Mouse (Mus musculus): ENCODE measurements around the gene Slc25a51. TPM values are rescaled to one million over a fixed set of nuclear protein-coding genes. Genes with fewer than 3 reads are reported as not detected.

Slc25a51 gene
- polyA plus RNA-seq, 1 experiment = 88.7 TPM

- 94% methylated on average over 8 of the region's 8 CpGs for WGBS
- TF ChIP-seq POLR2A (IDR thresholded peaks at IDR 0.05; ENCODE audit: control insufficient read depth, extremely low read depth, insufficient read depth, low read length, poor library complexity) (no peak), CTCF (IDR thresholded peaks at IDR 0.05; ENCODE audit: borderline replicate concordance, control insufficient read depth, extremely low read depth, insufficient read depth, low read length, poor library complexity) (no peak)
- no peak for DNase-seq
Observed at GRCm38 (mm10) chr4:45411181-45411790, 2.7 kb upstream of the Slc25a51 start.

GRCm38 (mm10) chr4:45409270-45409669 lies 704 bp upstream of the Slc25a51 start:
- Histone ChIP-seq H3K27me3 (ENCODE audit: control insufficient read depth, insufficient read depth, low read length) (no peaks in the 10 kb centered on the region), H3K4me1 (replicated peaks; ENCODE audit: control insufficient read depth, insufficient read depth, low read length) (no peaks in the 10 kb centered on the region; the same call in 1 of the 2 replicates), H3K36me3 (ENCODE audit: control insufficient read depth, insufficient read depth, low read length) (no peaks in the 10 kb centered on the region), H3K4me3 (ENCODE audit: control insufficient read depth, insufficient read depth, low read length) (peak overlapping the region; percentile 80), H3K27ac (ENCODE audit: control insufficient read depth, insufficient read depth, low read length) (peak overlapping the region; percentile 95)
- DNase-seq = peak; percentile 87
- WGBS = 0% methylated on average over 10 of the region's 10 CpGs
- TF ChIP-seq CTCF (IDR thresholded peaks at IDR 0.05; ENCODE audit: borderline replicate concordance, control insufficient read depth, extremely low read depth, insufficient read depth, low read length, poor library complexity) (no peak), POLR2A (IDR thresholded peaks at IDR 0.05; ENCODE audit: control insufficient read depth, extremely low read depth, insufficient read depth, low read length, poor library complexity) (peak; percentile 47; the same call in 1 of the 2 replicates)

More at GRCm38 (mm10) chr4:45411181-45411790, 2.7 kb upstream of the Slc25a51 start:
- no peaks in the 10 kb centered on the region for H3K36me3 ChIP-seq (ENCODE audit: control insufficient read depth, insufficient read depth, low read length)
- no peak overlapping the region for H3K27ac ChIP-seq (ENCODE audit: control insufficient read depth, insufficient read depth, low read length)
- no peaks in the 10 kb centered on the region; the same call in 1 of the 2 replicates for H3K4me1 ChIP-seq (replicated peaks; ENCODE audit: control insufficient read depth, insufficient read depth, low read length)
- no peak overlapping the region for H3K4me3 ChIP-seq (ENCODE audit: control insufficient read depth, insufficient read depth, low read length)
- H3K27me3 ChIP-seq (ENCODE audit: control insufficient read depth, insufficient read depth, low read length) = no peaks in the 10 kb centered on the region

DNA sequence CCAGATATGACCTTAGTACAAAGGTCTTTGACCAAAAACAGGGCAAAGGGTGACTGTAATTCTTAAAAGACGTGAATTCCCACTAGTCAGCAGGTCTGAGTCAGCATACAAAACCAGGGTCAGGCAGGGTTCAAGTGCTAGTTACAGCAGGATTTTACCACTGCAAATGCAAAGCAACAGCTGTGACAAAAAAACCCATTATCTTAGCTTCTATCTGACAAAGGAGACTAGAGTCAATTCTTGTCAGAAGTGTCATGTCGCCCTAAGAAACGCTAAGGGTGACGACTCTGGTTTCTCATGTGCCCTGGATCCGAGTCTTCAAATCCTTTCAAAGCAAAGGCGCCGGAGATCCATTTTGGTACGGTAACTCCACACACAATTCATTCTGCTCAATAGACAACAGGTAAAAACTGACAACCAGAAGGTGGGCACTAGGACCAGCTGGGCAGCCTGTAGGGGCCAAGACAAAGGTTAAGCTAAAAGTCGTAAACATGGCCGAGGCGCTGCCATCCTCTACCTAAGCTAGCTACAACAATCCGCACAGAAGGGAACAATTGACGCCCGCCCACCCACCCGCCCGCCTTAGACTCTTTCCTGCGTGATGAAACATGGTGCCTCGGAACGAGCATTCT lies 747 bp downstream of the Slc25a51 start:
- TF ChIP-seq POLR2A (IDR thresholded peaks at IDR 0.05; ENCODE audit: control insufficient read depth, extremely low read depth, insufficient read depth, low read length, poor library complexity) (no peak), CTCF (IDR thresholded peaks at IDR 0.05; ENCODE audit: borderline replicate concordance, control insufficient read depth, extremely low read depth, insufficient read depth, low read length, poor library complexity) (no peak)
- Histone ChIP-seq H3K27ac (ENCODE audit: control insufficient read depth, insufficient read depth, low read length) (peak overlapping the region; percentile 23; the same call in 1 of the 2 replicates), H3K4me1 (replicated peaks; ENCODE audit: control insufficient read depth, insufficient read depth, low read length) (peaks cover 4% of the 10 kb centered on the region), H3K36me3 (ENCODE audit: control insufficient read depth, insufficient read depth, low read length) (no peaks in the 10 kb centered on the region), H3K4me3 (ENCODE audit: control insufficient read depth, insufficient read depth, low read length) (peak overlapping the region; percentile 80), H3K27me3 (ENCODE audit: control insufficient read depth, insufficient read depth, low read length) (no peaks in the 10 kb centered on the region)
- no peak for DNase-seq
- WGBS = under 1% methylated on average over 19 of the region's 19 CpGs

GRCm38 (mm10) chr4:45407001-45407702 lies 1.4 kb downstream of the Slc25a51 start:
- TF ChIP-seq CTCF (IDR thresholded peaks at IDR 0.05; ENCODE audit: borderline replicate concordance, control insufficient read depth, extremely low read depth, insufficient read depth, low read length, poor library complexity) = no peak
- no peak for TF ChIP-seq POLR2A (IDR thresholded peaks at IDR 0.05; ENCODE audit: control insufficient read depth, extremely low read depth, insufficient read depth, low read length, poor library complexity)
- no peaks in the 10 kb centered on the region for H3K27me3 ChIP-seq (ENCODE audit: control insufficient read depth, insufficient read depth, low read length)
- H3K4me1 ChIP-seq (replicated peaks; ENCODE audit: control insufficient read depth, insufficient read depth, low read length) = peaks cover 10% of the 10 kb centered on the region
- no peak for DNase-seq
- no peak overlapping the region for H3K4me3 ChIP-seq (ENCODE audit: control insufficient read depth, insufficient read depth, low read length)
- 54% methylated on average over 5 of the region's 5 CpGs for WGBS
- H3K36me3 ChIP-seq (ENCODE audit: control insufficient read depth, insufficient read depth, low read length) = no peaks in the 10 kb centered on the region
- no peak overlapping the region for H3K27ac ChIP-seq (ENCODE audit: control insufficient read depth, insufficient read depth, low read length)

DNA sequence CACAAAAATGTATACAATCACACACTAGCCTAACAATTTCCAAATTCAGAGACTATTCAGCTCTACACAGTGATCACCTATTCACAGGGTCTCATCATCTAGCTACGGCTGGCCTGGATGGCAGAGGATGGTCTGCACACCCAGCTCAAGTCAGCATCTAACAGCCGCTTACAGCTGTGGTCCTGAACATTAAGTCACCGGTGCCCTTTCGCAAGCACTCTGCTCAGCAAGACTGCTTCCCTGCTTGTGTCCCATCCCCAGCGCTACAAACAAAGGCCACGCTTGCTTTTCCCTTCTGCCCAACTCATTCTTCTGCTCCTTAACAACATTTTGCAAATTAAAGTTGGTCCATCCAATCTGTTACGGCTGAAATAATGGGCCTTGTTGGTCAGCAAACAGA lies 2.2 kb downstream of the Slc25a51 start:
- 97% methylated on average over 7 of the region's 7 CpGs for WGBS
- Histone ChIP-seq H3K27ac (ENCODE audit: control insufficient read depth, insufficient read depth, low read length) (no peak overlapping the region), H3K36me3 (ENCODE audit: control insufficient read depth, insufficient read depth, low read length) (no peaks in the 10 kb centered on the region), H3K4me3 (ENCODE audit: control insufficient read depth, insufficient read depth, low read length) (no peak overlapping the region), H3K4me1 (replicated peaks; ENCODE audit: control insufficient read depth, insufficient read depth, low read length) (peaks cover 12% of the 10 kb centered on the region), H3K27me3 (ENCODE audit: control insufficient read depth, insufficient read depth, low read length) (no peaks in the 10 kb centered on the region)
- no peak for TF ChIP-seq CTCF (IDR thresholded peaks at IDR 0.05; ENCODE audit: borderline replicate concordance, control insufficient read depth, extremely low read depth, insufficient read depth, low read length, poor library complexity)
- TF ChIP-seq POLR2A (IDR thresholded peaks at IDR 0.05; ENCODE audit: control insufficient read depth, extremely low read depth, insufficient read depth, low read length, poor library complexity) = no peak
- DNase-seq = no peak

DNA sequence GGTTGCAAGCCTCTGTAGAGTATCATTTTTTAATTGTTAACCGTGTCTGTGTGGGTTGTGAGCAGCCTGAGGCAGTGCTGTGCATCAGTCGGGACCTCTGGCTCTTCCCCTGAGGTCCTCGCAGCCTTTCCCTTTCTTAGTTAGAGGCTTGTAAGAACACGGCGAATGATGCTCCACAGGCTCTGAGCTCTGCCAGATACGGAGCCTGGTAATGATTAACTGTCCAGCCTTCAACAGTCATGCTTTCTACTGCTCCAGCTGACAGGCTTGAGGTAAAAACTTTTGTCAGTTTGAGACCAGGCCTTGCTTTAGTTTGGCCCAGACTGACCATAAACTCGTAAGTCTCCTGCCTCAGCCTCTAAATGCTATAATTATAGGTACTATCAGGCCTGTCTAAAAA lies 3.3 kb downstream of the Slc25a51 start:
- Histone ChIP-seq H3K27me3 (ENCODE audit: control insufficient read depth, insufficient read depth, low read length) (no peaks in the 10 kb centered on the region), H3K4me3 (ENCODE audit: control insufficient read depth, insufficient read depth, low read length) (no peak overlapping the region), H3K27ac (ENCODE audit: control insufficient read depth, insufficient read depth, low read length) (no peak overlapping the region), H3K36me3 (ENCODE audit: control insufficient read depth, insufficient read depth, low read length) (no peaks in the 10 kb centered on the region), H3K4me1 (replicated peaks; ENCODE audit: control insufficient read depth, insufficient read depth, low read length) (peaks cover 12% of the 10 kb centered on the region)
- TF ChIP-seq POLR2A (IDR thresholded peaks at IDR 0.05; ENCODE audit: control insufficient read depth, extremely low read depth, insufficient read depth, low read length, poor library complexity) = no peak
- no peak for TF ChIP-seq CTCF (IDR thresholded peaks at IDR 0.05; ENCODE audit: borderline replicate concordance, control insufficient read depth, extremely low read depth, insufficient read depth, low read length, poor library complexity)
- no peak for DNase-seq
- 81% methylated on average over 7 of the region's 7 CpGs for WGBS
